Mouse (Mus musculus): Measurements from ENCODE around the gene Pradc1.

The Pradc1 gene

GRCm38 (mm10) chr6:85451664-85452410 is at the start of gene Pradc1:
Gene Pradc1, minus strand, starts transcription at chr6:85451970.
- in situ Hi-C loops (cut with MboI; ENCODE audit: low sequenced_read_pairs): no loop called here

GRCm38 (mm10) chr6:85500416-85500815 is 48.6 kb upstream of the Pradc1 start:
- in situ Hi-C loops (cut with MboI; ENCODE audit: low sequenced_read_pairs): no loop called here

GRCm38 (mm10) chr6:85498147-85498546 is 46.4 kb upstream of the Pradc1 start:
- in situ Hi-C loops (cut with MboI; ENCODE audit: low sequenced_read_pairs): no loop called here

- in situ Hi-C loops (cut with MboI; ENCODE audit: low sequenced_read_pairs): no loop called here
These were observed 45.2 kb upstream of the Pradc1 start for GRCm38 (mm10) chr6:85496976-85497375.

GRCm38 (mm10) chr6:85491606-85492005 is 39.8 kb upstream of the Pradc1 start:
- in situ Hi-C loops (cut with MboI; ENCODE audit: low sequenced_read_pairs): no loop called here

GRCm38 (mm10) chr6:85490252-85490651 is 38.5 kb upstream of the Pradc1 start:
- in situ Hi-C loops (cut with MboI; ENCODE audit: low sequenced_read_pairs): no loop called here

GRCm38 (mm10) chr6:85489717-85490116 is 37.9 kb upstream of the Pradc1 start:
- in situ Hi-C loops (cut with MboI; ENCODE audit: low sequenced_read_pairs): no loop called here

- in situ Hi-C loops (cut with MboI; ENCODE audit: low sequenced_read_pairs): no loop called here
These were observed 36.7 kb upstream of the Pradc1 start for GRCm38 (mm10) chr6:85488510-85488909.

GRCm38 (mm10) chr6:85485738-85486137 is 34.0 kb upstream of the Pradc1 start:
- in situ Hi-C loops (cut with MboI; ENCODE audit: low sequenced_read_pairs): no loop called here

- in situ Hi-C loops (cut with MboI; ENCODE audit: low sequenced_read_pairs): no loop called here
These were observed 32.3 kb upstream of the Pradc1 start for GRCm38 (mm10) chr6:85483843-85484721.

- in situ Hi-C loops (cut with MboI; ENCODE audit: low sequenced_read_pairs): no loop called here
These were observed 28.9 kb upstream of the Pradc1 start for GRCm38 (mm10) chr6:85480685-85481084.

- in situ Hi-C loops (cut with MboI; ENCODE audit: low sequenced_read_pairs): no loop called here
These were observed 28.2 kb upstream of the Pradc1 start for GRCm38 (mm10) chr6:85479979-85480378.

- in situ Hi-C loops (cut with MboI; ENCODE audit: low sequenced_read_pairs): no loop called here
These were observed 26.6 kb upstream of the Pradc1 start for GRCm38 (mm10) chr6:85478416-85478815.

- in situ Hi-C loops (cut with MboI; ENCODE audit: low sequenced_read_pairs): no loop called here
These were observed 25.7 kb upstream of the Pradc1 start for GRCm38 (mm10) chr6:85477366-85477917.

GRCm38 (mm10) chr6:85475581-85475980 is 23.8 kb upstream of the Pradc1 start:
- in situ Hi-C loops (cut with MboI; ENCODE audit: low sequenced_read_pairs): no loop called here

- in situ Hi-C loops (cut with MboI; ENCODE audit: low sequenced_read_pairs): no loop called here
These were observed 20.8 kb upstream of the Pradc1 start for GRCm38 (mm10) chr6:85472542-85472941.

GRCm38 (mm10) chr6:85471962-85472361 is 20.2 kb upstream of the Pradc1 start:
- in situ Hi-C loops (cut with MboI; ENCODE audit: low sequenced_read_pairs): no loop called here

GRCm38 (mm10) chr6:85469660-85470430 is 18.1 kb upstream of the Pradc1 start:
- in situ Hi-C loops (cut with MboI; ENCODE audit: low sequenced_read_pairs): no loop called here

- in situ Hi-C loops (cut with MboI; ENCODE audit: low sequenced_read_pairs): no loop called here
These were observed 13.6 kb upstream of the Pradc1 start for GRCm38 (mm10) chr6:85465381-85465780.

GRCm38 (mm10) chr6:85459621-85460020 is 7.9 kb upstream of the Pradc1 start:
- in situ Hi-C loops (cut with MboI; ENCODE audit: low sequenced_read_pairs): no loop called here

- in situ Hi-C loops (cut with MboI; ENCODE audit: low sequenced_read_pairs): no loop called here
These were observed 1.0 kb upstream of the Pradc1 start for GRCm38 (mm10) chr6:85452816-85453215.
